Mouse (Mus musculus) liver, adult 2 months (tissue): ENCODE results near the gene Arl16.
A peak's percentile ranks its signal among the peaks of the same experiment; 100 is the strongest.

Source experiments
- CTCF ChIP-seq: fragments of 200-500 bp; IDR thresholded peaks from 2 replicates; pipeline ENCODE4 v1.5.1; 2011; ENCODE audit warnings: low read depth, low read length, control low read depth
- POLR2A ChIP-seq: fragments of 200-500 bp; IDR thresholded peaks from 2 replicates; pipeline ENCODE4 v1.6.1; 2011; ENCODE audit warnings: low read length, control low read depth; ENCODE audit not compliant: insufficient read depth; ENCODE audit errors: extremely low read depth

DNA sequence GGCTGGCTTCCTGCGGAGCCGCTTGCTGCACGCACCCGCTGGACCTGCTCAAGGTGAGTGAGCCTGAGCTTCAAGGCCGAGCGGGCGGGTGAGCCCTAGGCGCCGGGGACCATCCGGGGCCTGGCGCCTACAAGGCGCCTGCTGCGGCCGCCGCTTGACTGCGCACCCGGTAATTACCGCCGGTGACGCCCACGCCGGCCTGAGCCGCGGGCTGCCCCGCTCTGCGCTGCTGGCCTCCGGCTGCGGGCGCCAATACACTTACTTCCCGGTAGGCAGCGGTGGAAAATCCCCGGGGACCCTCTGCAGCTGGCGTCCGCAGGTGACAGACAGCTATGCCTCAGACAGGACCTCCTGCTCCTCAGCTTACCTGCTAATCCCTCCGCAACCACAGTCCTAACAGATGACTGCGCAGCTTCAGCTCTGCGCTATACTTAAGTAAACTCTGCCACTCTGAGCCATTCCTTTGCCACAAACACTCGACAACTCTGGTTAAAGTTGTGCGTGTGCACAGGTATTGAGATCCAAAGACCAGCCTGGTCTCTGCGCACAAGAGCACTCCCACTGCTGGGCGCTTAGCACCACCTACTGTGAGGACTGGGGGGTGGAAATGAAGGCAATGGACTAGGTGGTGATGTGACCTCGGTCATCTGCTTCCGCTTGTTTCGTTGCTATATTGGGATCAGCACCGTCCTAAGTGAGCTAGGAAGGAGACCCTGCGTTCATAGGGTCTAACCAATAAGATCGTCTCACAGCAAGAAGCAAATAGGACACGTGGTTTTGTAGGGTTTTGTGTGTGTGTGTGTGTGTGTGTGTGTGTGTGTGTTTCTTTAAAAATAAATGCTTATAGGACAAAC, 24.8 kb upstream of the Arl16 start:
- TF ChIP-seq CTCF (peak; percentile 72), POLR2A (peak; percentile 66; the same call in 1 of the 2 replicates)
